Mouse (Mus musculus): ENCODE measurements around the gene Necap2.

The Necap2 gene

DNA sequence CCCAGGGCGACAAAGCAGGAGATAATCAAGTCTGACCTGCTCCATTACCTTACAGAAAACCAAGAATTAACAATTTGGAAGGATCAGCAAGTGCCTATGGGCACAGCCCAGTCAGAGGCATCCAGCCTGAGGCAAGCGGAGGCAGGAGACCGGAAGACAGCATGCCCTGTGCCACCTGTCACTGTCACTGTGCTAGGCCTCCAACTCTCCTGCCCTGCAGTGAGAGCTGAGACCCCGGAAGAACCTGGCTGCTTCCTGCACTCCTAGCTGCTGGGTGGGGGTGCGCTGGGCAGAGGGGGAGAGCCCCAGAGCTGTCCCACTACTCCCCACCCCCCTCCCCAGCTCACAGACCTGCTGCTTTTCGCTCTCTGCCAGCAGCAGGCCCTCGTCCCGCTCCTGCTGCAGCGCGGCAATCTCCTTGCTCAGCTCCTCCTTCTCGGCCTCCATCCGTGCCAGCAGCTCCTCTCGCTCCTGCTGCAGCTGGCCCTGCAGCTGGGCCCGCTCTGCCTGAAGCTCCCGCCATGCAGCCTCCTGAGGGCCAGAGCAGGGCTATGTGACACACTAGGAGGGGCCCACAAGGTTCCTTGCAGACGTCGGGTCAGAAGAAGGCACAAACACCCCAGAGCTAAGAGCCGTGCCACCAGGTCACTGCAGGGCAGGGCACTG lies 47.5 kb downstream of the Necap2 start:
- DNase-seq = no peak

DNA sequence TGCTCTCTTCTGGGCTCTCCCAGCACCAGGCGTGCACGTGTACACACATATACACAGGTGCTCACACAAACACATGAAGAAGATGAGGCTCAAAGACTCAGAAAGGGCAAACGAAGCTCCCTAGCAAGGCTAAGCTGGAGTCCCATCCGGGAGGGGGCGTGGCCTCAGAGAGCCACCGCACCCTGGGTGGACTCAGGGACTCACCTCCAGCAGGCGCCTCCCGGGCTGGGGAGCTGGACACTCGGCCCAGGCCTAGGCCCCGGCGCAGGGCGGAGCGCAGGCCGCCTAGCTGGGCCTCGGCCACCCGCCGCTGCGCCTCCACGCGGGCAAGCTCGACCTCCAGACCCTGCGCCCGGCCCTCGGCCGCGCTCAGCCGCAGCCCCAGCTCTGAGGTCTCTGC lies 53.2 kb downstream of the Necap2 start:
- DNase-seq = no peak

DNA sequence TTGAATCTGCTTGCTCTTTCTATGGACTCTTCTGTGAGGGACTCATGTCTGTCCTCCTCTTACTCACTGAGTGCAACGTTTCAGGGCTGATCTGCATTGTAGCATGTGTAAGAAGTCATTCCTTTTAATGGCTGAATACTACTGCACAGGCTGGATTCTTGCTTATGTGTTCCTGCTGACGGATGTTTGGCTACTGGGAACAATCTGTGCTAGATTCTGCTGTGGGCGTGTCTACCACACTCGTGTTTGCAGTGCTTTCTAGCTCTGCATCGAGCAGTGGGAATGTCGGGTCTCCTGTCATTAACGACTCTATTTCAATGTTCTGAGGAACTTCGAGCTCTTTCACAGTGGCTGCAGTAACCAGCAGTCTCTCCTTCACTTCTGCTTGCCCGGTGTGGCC lies 54.1 kb downstream of the Necap2 start:
- DNase-seq = no peak

DNA sequence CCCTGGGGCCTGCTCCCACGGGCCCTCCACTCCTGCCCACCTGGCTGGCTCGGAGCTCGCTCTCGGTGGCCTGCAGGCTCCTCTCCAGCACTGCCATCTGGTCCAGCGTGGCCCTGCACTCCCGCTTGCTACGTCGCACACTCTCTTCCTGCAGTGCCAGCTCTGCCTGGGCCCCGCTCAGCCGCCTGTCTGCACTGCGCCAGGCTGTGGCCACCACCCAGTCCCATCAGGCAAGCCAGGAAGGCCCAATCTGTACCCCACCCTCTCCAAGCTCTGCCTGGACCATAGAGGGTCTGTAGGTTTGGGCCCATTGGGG lies 56.6 kb downstream of the Necap2 start:
- no peak for DNase-seq

DNA sequence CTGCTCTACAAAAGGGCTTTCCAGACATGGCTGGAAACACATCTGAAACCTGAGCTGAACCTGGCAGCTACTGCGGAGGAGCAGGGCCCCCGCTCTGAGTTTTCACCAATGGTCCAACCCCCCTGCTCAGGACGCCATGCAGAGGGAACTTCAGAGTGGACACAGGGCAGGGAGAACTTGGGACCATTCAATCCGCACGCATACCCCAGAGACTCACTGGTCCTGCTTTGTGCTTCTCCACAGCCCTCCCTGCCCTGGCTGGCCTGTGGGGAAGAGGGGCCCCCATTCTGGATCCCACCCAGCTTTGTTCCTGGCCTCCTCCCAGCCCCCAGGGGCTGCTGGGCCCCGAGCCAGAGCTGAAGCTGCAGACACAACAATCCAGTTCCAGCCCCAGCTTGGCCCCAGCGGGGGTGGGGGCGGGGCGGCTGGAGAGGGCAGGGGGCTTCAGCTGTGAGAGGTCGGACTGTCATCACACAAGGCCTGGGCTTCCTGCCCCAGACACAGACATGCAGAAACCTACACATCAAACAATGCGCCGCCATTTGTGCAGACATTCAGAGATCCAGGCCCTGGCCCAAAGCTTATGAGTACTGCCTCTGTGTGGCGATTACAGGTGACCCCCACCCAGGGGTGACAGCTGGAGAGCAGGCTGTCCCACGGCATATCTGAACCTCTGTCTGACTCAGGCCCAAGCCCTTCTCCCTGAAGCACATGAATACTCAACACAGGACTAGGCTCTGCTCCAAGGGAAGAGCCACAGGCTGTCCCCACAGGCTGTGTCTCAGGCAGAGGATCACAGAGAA lies 57.1 kb downstream of the Necap2 start:
- DNase-seq = no peak

DNA sequence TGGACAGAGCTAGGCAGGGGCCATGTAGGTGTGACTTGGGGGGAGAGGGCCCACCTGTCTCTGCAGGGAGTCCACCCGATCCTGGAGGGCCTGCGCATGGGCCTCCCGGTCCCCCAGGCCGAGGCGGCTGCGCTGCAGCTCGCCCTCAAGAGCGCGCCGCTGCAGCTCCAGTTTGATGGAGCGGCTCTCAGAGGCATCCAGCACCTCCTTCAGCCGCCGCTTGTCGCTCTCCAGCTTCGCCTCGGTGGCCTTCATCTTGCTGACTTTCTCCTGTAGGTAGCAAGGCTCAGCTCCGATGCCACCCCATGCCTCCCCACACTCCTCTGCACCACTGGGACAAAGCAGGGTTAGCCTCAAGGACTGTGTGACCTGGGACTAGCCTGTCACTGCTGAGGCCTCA lies 57.9 kb downstream of the Necap2 start:
- no peak for DNase-seq

DNA sequence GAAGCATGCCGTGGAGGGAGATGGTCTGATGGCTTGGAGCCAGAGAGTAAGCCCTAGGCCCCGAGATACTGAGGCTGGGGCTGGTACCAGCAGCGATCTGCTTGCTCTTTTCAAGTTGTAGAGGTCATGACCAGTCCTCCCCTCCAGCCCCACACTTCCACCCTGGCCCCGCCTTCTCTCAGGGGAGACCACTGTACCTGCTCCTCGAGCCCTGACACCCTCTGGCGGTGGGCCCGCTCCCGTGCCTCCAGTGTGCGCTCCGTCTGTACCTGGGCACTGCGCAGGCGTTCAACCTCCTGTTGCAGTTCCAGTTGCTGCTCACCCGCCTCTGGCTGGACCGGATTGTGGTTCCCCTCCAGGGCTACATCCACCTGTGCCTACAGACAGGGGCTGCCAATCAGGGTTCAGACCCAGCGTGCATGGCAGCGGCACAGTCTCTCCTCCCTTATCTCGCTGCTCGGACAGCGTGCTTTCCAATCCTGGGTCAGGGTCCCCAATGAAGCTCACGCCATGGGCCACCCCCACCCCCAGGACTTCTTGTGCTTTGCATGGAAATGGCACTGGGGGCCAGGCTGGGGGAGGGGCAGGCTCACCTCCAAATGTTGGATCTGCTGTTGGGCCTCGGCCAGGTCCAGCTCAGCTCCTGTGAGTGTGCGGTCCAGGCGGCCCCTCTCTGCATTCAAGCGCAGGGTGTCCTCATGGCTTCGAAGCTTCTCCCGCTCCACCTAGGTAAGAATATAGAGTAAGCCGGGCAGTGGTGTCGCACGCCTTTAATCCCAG lies 60.3 kb downstream of the Necap2 start:
- no peak for DNase-seq
